Mouse (Mus musculus): ENCODE measurements around the gene Iqschfp.

The Iqschfp gene

DNA sequence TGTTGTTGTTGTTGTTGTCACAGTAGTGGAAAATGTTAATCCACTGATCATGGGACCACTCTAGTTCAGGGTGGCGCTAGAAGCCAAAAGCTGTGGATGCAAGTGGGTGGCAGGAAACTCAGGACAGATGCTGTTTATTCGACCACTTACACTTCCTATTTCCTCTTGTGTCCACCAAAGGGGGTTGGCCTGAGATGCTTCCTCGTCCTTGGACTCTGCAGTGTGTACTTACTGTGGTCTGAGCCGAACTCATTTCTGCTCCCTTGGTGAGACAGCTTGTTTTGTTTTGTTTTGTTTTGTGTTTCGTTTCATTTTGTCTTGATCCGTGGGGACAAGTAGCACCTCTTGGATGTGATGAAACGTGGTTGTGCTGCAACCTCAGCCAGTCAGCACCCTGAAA is 750.9 kb downstream of the Iqschfp start:
- DNase-seq (ENCODE audit: low spot score in 2 of 2) = no peak

- DNase-seq (ENCODE audit: low spot score in 2 of 2) = peak in 1 of 2 experiments; percentile 30
Observed at GRCm38 (mm10) chr3:68646387-68647130, 754.5 kb downstream of the Iqschfp start.

DNA sequence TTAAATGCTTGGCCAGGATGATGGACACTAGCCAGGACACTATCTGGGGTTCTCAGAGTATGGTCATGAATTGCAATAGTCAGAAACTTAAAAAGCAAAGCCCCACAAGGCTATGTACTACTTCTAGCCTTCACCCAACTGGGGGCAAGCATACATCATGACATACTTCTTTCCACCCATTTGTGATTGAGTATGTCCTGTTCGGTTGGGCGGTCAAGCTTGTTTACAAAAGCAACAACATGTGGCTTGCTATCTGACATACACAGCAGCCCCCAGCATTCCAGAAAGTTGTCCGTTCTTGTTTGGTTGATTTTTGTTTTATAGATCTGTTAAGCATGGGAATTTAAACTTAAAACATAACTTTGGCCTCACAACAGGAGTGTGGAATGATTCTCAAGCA is 755.2 kb downstream of the Iqschfp start:
- no peak for DNase-seq (ENCODE audit: low spot score in 2 of 2)

- no peak for DNase-seq (ENCODE audit: low spot score in 2 of 2)
Observed at GRCm38 (mm10) chr3:68650251-68650650, 758.2 kb downstream of the Iqschfp start.

- DNase-seq (ENCODE audit: low spot score in 2 of 2) = no peak
Observed at GRCm38 (mm10) chr3:68656607-68657352, 764.7 kb downstream of the Iqschfp start.

- DNase-seq (ENCODE audit: low spot score in 2 of 2) = no peak
Observed at GRCm38 (mm10) chr3:68657589-68658245, 765.7 kb downstream of the Iqschfp start.

DNA sequence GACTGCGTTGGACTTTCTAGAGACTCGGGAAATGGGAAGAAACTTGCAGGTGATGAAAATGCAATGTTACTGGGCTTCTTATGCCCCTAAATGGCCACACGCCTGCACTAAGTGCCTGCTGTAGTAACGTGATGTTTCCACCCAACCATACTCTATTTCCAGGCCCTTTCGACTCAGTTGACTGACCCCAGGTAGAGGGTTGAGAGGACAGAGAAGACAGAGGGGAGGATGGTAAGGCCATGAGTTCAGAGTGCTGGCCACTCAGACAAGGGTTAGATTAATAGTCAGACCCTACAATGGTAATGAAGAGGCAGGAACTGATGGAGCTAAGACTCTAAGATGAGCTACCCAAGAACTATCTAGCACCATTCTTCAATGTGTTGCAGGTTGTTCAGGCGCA is 768.0 kb downstream of the Iqschfp start:
- no peak for DNase-seq (ENCODE audit: low spot score in 2 of 2)

DNA sequence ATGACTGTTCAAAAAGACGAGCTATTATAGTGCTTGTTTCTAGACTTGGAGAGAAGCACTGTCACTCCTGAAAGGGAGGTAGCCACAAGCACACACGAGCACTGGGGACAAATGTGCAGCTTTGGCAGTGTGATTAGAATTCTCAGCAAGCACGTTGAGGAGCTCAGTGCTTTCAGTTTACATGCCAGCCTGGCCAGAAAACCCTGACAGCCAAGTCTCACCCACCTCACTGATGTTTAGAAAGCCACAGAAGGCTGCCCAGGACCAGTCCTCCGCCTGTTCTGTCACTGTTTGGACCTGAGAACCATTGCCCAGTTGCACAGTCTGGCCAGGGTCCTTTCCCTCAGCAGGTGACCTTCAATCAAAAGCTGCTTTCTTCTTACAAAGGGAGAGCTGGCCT is 768.5 kb downstream of the Iqschfp start:
- no peak for DNase-seq (ENCODE audit: low spot score in 2 of 2)

- DNase-seq (ENCODE audit: low spot score in 2 of 2) = no peak
Observed at GRCm38 (mm10) chr3:68662386-68662785, 770.4 kb downstream of the Iqschfp start.

- DNase-seq (ENCODE audit: low spot score in 2 of 2) = no peak
Observed at GRCm38 (mm10) chr3:68664337-68664736, 772.3 kb downstream of the Iqschfp start.

- no peak for DNase-seq (ENCODE audit: low spot score in 2 of 2)
Observed at GRCm38 (mm10) chr3:68666377-68666776, 774.3 kb downstream of the Iqschfp start.

DNA sequence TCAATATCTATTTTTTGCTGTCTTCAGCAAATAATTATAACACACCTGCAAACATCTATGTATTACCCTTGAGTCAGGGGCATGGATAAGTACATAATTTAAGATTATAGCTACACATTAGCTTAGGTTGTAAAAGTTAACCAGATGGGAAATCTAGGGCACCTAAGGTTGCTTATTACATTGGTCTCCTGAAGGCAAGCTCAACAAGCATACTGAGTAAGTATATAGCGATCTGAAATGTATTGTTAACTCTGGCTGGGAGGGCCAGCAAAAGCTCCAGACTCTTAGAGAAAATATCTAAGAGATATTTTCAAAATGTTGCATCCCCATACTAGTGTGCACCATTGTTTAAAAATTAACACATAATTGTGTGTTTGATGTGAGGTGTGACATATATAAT is 775.8 kb downstream of the Iqschfp start:
- no peak for DNase-seq (ENCODE audit: low spot score in 2 of 2)

DNA sequence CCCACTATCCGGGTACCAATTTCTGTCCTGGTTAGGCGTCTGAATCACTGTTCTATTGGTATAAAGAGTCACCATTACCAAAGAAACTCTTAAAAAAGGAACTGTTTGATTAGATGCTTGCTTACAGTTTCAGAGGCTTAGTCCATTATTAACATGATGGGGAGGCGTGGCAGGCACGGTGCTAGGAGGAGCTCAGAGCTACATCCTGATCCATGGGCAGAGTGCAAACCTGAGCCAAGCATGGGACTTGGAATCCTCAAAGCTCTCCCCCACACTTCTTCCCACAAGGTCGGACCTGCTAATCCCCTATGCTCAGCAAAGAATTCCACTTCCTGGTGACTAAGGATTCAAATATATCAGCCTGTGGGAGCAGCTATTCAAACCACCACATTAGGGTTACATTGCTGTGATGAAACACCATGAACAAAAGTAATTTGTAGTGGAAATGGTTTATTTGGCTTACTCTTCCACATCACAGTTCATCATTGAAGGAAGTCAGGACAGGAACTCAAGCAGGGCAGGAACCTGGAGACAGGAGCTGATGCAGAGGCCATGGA is 777.5 kb downstream of the Iqschfp start:
- DNase-seq (ENCODE audit: low spot score in 2 of 2) = no peak

DNA sequence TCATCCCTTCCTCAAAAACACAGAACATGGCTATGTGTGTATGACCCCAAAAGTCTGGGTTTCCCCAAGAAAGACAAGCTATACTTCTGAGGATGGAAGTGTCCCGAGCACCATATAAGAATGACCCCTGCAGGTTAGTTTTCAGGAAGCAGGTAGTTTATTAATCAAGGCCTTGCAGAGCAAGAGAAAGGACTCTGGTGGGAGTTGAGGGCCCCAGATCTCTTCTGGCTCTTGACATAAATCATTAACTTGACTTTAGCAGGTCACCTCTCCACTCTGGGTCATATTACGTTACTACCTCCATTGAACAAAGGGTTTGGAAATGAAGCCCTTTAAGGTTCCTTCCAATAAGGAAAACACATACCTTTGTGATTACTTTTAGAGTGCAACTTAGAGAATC is 782.7 kb downstream of the Iqschfp start:
- no peak for DNase-seq (ENCODE audit: low spot score in 2 of 2)

GRCm38 (mm10) chr3:68675216-68675835 is 783.3 kb downstream of the Iqschfp start:
- no peak for DNase-seq (ENCODE audit: low spot score in 2 of 2)

All from natural killer cell, adult 2 months (primary cell).